Mouse (Mus musculus): ENCODE data around the gene Rpl6.
"Not testable (repeated sequence)": the region's sequence is repeated elsewhere in the genome, so short reads cannot be mapped to it uniquely, and the experiment has no call there.

Rpl6 gene

GRCm38 (mm10) chr5:121198376-121198775 lies 5.9 kb upstream of the Rpl6 start:
- no peak for DNase-seq

DNA sequence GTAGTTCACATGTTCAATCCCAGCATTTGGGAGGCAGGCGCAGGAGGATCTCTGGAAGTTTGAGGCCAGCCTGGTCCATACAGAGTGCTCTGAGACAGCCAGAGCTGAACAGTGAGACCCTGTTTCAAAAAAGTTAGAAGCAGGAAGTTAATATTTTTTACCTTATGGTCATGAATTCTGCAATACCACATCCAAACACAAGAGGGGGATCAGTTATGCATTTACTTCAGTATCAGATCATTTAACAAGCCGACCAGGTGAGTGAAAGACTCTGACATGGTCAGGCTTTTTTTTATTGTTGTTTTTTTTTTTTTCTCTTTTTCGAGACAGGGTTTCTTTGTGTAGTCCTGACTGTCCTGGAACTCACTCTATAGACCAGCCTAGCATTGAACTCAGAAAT lies 2.5 kb upstream of the Rpl6 start:
- DNase-seq, result no peak

DNA sequence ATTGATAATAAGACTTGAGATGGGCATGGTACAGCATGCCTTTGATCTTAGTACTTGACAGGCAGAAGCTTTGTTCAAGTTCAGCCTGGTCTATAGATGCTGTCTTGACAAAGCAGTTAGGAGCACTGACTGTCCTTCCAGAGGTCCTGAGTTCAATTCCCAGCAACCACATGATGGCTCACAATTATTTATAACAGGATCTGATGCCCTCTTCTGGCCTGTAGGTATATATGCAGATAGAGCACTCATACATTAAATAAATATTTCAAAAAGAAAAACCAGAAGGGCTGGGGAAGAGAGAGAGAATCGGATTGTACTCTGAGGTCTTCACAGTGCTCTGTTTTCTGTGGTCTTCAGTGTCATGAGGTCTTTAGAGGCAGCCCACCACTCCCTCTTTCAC lies 1.8 kb upstream of the Rpl6 start:
- DNase-seq, result no peak

GRCm38 (mm10) chr5:121205537-121206130 lies 1.4 kb downstream of the Rpl6 start:
- not testable (repeated sequence) for DNase-seq

- no peak for DNase-seq
Measured at GRCm38 (mm10) chr5:121206540-121206939, 2.3 kb downstream of the Rpl6 start.

DNA sequence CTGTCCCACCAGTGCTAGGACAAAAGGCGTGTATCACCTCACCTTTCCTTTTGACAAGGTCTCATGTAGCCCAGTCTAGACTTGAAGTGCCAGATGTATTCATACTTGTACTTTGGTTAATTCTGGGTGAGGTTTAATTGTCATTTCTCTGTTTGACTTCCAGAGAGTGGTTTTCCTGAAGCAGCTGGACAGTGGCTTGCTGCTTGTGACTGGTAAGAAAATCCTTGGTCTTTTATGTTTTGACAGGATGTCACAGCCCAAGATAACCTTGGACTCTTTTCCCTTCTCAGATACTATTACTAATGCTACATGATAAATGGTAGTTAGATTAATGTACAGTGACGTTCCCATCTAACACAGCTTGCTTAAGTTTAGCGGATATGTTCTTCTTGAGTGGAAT lies 2.7 kb downstream of the Rpl6 start:
- no peak for DNase-seq

GRCm38 (mm10) chr5:121209755-121210600 lies 5.7 kb downstream of the Rpl6 start:
- no peak for DNase-seq

GRCm38 (mm10) chr5:121210601-121210924 lies 6.3 kb downstream of the Rpl6 start:
- no peak for DNase-seq

- no peak for DNase-seq
Measured at GRCm38 (mm10) chr5:121212108-121212507, 7.8 kb downstream of the Rpl6 start.

DNA sequence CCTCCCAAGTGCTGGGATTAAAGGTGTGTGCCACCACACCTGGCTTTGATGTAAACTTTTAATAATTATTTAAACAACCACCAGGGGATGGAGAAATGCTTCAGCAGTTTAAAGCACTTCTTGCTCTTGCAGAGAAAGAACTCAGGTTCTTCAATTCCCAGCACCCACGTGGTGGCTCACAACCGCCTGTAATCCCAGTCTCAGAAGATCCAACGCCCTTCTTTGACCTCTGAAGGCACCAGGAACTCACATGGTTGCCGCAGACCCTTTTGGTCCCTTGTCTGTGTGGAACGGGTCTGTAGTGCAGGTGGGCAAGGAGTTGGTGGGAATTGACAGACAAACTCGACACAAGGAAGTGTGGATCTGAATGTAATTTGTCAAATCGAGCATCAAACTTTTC lies 10.4 kb downstream of the Rpl6 start:
- no peak for DNase-seq

GRCm38 (mm10) chr5:121215380-121216125 lies 11.3 kb downstream of the Rpl6 start:
- peak in 1 of 2 experiments; percentile 74 for DNase-seq

GRCm38 (mm10) chr5:121216126-121216446 lies 11.8 kb downstream of the Rpl6 start:
- DNase-seq, result no peak

- DNase-seq, result not testable (repeated sequence)
Measured at GRCm38 (mm10) chr5:121216584-121217312, 12.5 kb downstream of the Rpl6 start.

GRCm38 (mm10) chr5:121217313-121217634 lies 13.0 kb downstream of the Rpl6 start:
- DNase-seq, result no peak

DNA sequence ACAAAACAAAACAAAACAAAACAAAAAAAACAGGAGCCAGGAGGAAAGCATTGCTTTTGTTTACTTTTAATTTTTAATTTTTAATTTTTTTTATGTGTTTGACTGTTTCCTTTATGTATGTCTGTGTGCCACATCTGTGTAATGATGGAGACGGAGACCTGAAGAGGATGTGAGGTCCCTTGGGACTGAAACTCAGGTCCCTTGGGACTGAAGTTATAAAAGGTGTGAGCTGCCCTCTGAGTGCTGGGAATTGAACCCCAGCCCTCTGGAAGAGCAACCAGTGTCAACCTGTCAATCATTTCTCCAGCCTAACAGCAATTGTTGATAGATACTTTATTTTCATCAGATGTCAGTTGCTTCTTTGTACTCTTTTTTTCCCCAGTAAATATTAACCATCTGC lies 14.9 kb downstream of the Rpl6 start:
- no peak for DNase-seq

GRCm38 (mm10) chr5:121219980-121220731 lies 15.9 kb downstream of the Rpl6 start, which contains the start of gene Hectd4:
TSS of gene Hectd4 (plus strand) at chr5:121220219.
- DNase-seq, result peak; percentile 93 to 98

GRCm38 (mm10) chr5:121220732-121221301 lies 16.5 kb downstream of the Rpl6 start:
- DNase-seq, result no peak

DNA sequence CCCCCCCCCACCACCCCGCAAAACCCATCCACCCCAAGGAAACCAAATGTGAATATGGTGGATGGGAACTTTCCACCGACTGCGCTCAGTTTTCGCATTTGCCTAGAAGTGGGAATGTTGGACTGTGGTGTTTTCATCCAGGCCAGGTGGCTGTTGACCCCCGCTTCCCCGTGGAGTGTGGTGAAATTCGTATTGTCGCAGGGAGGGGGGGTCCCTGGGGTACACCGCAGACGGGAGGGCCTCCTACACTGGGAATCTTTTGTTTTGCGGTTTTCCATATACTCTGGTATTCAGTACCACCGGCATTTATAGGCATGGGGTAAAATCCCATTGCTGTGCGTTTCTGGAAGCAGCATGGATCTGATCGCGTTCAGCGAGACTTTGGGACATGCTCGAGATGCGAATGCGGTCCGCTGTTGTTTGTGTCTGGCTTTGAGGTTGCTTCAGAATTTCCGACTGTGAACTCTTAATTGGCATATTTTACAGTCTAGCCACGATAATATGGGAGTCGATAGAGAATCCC lies 17.1 kb downstream of the Rpl6 start:
- no peak for DNase-seq

GRCm38 (mm10) chr5:121224020-121224419 lies 19.7 kb downstream of the Rpl6 start:
- DNase-seq, result not testable (repeated sequence)

GRCm38 (mm10) chr5:121224856-121225255 lies 20.6 kb downstream of the Rpl6 start:
- DNase-seq, result no peak

- DNase-seq, result no peak
Measured at GRCm38 (mm10) chr5:121225854-121226253, 21.6 kb downstream of the Rpl6 start.

GRCm38 (mm10) chr5:121226406-121226805 lies 22.1 kb downstream of the Rpl6 start:
- no peak for DNase-seq

Measured in kidney, adult 8-10 months (tissue).